Mouse (Mus musculus): ENCODE results near the gene Dap.

Dap gene

GRCm38 (mm10) chr15:31224135-31224761, at the start of gene Dap:
Gene Dap (plus strand): TSS chr15:31224314.
- peak; percentile 89 for DNase-seq (ENCODE audit: low read depth)

- no peak for DNase-seq (ENCODE audit: low read depth)
Measured at GRCm38 (mm10) chr15:31176566-31176965, 47.5 kb upstream of the Dap start.

GRCm38 (mm10) chr15:31184651-31185443, 39.3 kb upstream of the Dap start:
- no peak for DNase-seq (ENCODE audit: low read depth)

- DNase-seq (ENCODE audit: low read depth): no peak
Measured at GRCm38 (mm10) chr15:31185506-31185905, 38.6 kb upstream of the Dap start.

DNA sequence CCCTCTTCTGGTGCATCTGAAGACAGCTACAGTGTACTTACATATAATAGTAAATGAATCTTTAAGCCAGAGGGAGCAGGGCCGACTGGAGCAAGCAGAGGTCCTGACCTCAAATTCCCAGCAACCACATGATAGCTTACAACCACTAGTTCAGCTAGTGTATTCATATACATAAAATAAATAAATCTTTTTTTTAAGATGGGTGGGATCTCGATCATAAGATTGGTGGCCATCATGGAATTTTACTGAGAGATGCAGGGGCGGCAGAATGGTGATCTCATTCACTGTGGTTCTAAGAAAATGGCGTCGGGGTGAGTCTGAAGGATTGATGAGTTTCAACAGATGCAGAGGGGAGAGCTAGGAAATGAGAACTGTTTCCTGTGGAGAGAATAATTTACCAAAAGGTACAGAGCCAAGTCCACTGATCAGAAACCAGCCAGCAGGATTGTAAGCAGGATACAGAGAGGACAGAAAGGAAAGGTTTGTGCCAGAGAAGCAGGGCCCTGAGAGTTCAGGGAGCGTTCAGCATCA, 37.7 kb upstream of the Dap start:
- DNase-seq (ENCODE audit: low read depth): no peak

- DNase-seq (ENCODE audit: low read depth): no peak
Measured at GRCm38 (mm10) chr15:31192563-31192962, 31.6 kb upstream of the Dap start.

DNA sequence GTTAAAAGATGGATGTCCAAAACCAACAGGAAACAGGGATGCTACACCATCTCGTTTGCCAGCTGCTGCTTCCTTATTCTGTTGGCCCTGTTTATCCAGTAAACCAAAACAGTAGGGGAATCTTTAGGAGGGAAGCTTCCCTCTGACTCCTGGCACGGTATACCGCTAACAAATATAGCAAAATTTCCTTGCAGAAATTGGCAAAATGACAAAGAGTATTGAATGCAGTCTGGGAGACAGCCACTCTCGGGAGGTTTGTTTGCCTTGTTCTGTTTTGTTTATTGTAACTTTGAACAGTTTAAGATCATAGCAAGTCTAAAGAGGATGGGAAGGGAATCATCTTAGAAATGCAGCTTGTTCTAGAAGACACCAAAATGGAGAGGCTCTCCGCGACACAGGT, 28.3 kb upstream of the Dap start:
- no peak for DNase-seq (ENCODE audit: low read depth)

DNA sequence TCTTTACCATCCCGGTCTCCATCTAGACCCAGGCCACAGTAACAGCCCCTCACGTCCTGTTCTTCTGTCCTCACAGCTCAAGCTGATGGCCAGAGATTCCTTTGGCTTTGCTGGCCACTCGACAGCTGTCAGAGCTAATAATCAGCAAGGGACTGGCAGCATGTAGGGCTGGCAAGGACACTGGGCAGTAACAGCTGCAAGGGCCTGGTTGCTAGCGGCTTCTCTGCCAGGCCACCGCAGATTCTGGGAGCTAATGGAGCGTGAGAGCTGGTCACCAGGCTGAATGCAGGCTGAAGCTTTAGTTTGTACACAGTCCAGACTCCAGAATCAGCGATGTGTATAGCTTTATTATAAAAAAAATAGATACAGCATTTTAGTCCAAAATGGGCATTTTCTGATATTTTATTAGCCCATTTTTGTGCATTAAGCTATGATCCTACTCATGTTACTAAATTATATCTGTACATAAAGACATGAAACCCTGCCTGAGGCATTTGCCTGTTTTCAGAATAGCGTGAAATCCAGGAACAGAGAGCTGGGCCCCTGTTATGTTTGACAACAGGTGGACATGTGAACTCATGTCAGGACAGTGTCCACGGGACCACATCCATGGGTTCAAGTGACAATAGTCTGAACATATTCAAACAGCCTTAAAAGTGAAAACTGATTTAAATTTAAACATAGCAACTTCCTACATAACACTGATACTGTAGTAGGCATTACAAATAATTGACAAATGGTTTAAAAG, 16.6 kb upstream of the Dap start:
- no peak for DNase-seq (ENCODE audit: low read depth)

GRCm38 (mm10) chr15:31211910-31212309, 12.2 kb upstream of the Dap start:
- no peak for DNase-seq (ENCODE audit: low read depth)

DNA sequence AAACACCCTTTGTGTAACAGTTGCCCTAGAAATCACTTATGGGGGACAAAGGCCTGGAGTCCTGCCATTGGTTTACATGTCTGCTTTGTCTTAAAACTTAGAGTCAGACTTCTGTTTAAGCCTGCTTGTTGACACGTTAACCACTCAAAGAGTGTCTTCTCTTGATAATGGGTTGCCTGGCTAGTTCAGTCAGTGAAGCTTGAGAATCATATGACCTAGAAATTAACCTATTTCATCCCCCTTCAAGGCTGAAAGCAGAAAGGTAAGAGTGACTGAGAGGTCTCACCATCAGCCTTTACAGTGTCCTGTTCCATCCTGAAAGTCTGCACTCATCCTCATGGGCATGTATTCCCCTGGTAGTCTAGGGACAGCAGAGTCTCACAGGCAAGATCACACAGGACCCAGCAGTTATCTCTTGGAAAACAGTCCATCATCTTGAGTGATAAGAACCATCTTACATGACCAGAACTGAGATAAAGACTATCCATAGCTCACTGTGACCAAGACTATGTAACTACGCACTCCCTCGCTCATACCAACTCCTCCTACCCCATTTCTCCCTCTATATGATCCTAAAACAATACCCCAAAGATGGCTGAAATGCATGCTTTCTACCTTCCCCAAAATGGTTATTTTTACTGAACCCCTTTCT, 10.4 kb upstream of the Dap start:
- no peak for DNase-seq (ENCODE audit: low read depth)

DNA sequence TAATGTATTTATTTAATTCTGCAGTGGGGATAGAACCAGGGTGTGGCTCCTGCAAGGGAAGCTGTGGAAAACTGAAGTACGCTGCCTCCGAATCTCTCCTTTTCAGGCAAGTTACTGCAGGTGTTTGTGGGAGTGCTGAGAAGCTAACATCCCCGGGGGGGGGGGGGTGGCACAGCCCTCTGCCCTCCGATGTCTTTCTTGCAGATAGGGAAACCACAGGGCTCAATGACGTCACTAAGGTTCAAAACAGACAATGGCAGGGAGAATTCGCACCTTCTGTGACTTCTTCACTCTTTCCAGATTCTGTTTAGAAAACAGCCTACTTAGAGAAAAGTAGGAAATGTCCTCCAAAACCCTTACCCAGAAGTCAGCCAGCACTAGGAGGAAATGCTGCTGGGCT, 1.9 kb upstream of the Dap start:
- no peak for DNase-seq (ENCODE audit: low read depth)

DNA sequence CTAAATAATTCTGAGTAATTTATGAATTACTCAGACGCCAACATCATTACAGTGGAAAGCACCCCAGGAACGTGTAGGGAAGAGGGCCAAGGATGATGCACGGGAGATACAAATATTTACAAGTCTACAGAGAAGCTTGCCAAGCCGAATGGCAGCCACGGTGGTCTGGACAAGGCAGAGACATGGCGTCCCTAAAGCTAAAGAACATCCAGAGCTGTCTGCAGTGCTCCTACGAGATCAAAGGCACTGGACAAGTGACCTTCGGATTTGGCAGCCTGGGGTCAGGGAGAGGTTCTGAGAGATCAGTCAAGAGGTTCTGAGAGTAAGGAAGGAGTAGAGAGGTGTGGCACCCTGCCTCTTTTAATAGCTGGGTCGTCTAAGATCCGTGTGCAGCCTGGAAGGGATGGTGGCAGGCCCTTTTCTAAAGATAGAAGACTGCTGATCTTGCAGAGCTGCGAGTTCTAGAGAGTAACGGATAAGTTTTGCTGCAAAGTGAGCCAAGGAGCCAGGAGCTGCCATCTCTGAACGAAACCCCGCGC, 449 bp upstream of the Dap start:
- no peak for DNase-seq (ENCODE audit: low read depth)

- no peak for DNase-seq (ENCODE audit: low read depth)
Measured at GRCm38 (mm10) chr15:31224806-31225642, 910 bp downstream of the Dap start.

GRCm38 (mm10) chr15:31225643-31226325, 1.7 kb downstream of the Dap start:
- no peak for DNase-seq (ENCODE audit: low read depth)

GRCm38 (mm10) chr15:31226464-31226863, 2.4 kb downstream of the Dap start:
- no peak for DNase-seq (ENCODE audit: low read depth)

GRCm38 (mm10) chr15:31227793-31228192, 3.7 kb downstream of the Dap start:
- DNase-seq (ENCODE audit: low read depth): no peak

DNA sequence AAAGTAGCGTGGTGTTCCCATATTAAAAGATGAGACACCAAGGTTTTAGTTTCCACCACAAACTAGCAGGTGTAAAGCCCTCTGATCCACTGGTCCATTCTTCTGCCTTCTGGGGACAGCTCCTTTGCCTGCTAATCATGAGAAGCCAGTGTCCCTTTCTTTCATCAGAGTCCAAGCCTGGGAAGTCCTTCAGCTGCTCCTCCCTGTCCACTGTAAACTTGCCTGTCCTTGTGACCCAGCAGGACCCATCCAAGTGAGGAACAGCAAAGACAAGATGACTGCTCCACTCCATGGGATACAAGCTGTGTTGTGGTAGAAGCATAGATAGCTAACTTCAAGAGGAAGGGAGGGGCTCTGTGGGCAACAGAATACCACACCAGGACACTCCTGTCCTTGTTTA, 8.9 kb downstream of the Dap start:
- DNase-seq (ENCODE audit: low read depth): no peak

DNA sequence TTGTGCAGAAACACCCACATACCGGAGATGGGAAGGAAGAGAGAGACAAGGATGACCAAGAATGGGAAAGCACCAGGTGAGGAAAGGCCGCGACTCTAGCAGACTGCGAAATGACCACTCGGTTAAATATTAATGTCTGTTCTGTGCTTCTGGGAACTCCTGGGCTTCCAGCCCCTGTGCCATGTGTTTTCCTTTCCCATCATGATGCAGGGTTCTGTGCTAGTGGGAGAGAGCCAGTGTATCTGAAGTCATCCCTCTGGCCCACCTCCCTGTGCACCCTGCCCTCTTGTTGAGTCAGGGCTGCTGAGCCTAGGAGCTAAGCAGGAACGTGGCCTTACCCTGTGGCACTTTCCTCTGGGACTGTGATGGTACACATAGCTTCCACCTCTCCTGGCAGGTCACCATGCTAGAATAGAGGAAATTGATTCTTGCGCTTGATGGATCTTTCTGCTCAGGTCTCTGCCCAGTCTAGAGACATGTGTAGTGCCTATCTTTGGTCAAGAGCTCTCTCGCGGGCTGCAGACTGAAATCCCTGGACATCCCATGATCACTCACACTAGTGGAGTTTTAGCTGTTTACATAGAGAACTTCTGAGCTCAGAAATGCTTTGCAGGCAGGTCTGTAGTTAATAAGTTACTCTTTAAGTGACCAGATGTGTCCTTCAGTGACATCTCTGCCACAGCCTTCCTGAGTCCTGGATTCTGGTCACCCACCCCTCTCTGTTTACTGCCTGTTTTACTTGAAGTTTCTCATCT, 11.9 kb downstream of the Dap start:
- DNase-seq (ENCODE audit: low read depth): no peak

GRCm38 (mm10) chr15:31236549-31236907, 12.4 kb downstream of the Dap start:
- no peak for DNase-seq (ENCODE audit: low read depth)

DNA sequence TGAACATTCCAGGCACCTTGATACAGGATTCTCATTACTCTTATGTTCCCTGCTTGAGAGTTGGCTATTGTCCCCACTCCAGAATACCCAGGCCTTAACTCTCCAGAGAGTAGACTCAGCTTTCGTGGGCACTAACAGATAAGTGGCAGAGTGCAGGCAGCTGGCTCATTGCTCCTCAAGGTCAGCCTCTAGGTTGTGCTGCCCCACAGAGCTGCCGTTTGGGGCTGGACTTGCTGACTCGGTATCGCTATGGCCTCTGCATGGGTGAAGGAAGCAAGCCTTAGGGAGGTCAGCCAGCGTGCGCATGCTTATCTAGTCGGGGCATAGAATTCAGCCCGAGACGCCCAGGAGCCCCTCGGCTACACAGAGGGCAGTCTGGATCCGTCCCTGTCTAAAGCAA, 13.3 kb downstream of the Dap start:
- no peak for DNase-seq (ENCODE audit: low read depth)
